Mouse (Mus musculus): ENCODE results near the gene Rps26. TPM values are rescaled to one million over a fixed set of nuclear protein-coding genes. Genes with fewer than 3 reads are reported as not detected.

Rps26 gene
- polyA plus RNA-seq (2012; rRNA removed), result 896 and 1,032 TPM in 2 replicates

GRCm38 (mm10) chr10:128626311-128627310 is at the start of gene Rps26:
TSS of gene Rps26 (minus strand) at chr10:128626747.
- TF ChIP-seq CTCF (IDR thresholded peaks at IDR 0.05; ENCODE audit: borderline replicate concordance, extremely low read depth, insufficient read depth, insufficient read length) (peak; percentile 12; the same call in 1 of the 2 replicates), POLR2A (IDR thresholded peaks at IDR 0.05; ENCODE audit: borderline replicate concordance, extremely low read depth, insufficient read depth, insufficient read length, poor library complexity, severe bottlenecking) (peak; percentile 66; the same call in 1 of the 2 replicates)
- peak; percentile 100 for DNase-seq (ENCODE audit: low read depth)

- peak; percentile 71 for DNase-seq (ENCODE audit: low read depth)
- TF ChIP-seq POLR2A (IDR thresholded peaks at IDR 0.05; ENCODE audit: borderline replicate concordance, extremely low read depth, insufficient read depth, insufficient read length, poor library complexity, severe bottlenecking) (no peak), CTCF (IDR thresholded peaks at IDR 0.05; ENCODE audit: borderline replicate concordance, extremely low read depth, insufficient read depth, insufficient read length) (peak; percentile 56; the same call in 1 of the 2 replicates)
Measured at GRCm38 (mm10) chr10:128674469-128675008, 48.0 kb upstream of the Rps26 start.

GRCm38 (mm10) chr10:128673763-128674468 is 47.4 kb upstream of the Rps26 start, which contains the start of gene Suox:
TSS of gene Suox (minus strand) at chr10:128674073.
- TF ChIP-seq CTCF (IDR thresholded peaks at IDR 0.05; ENCODE audit: borderline replicate concordance, extremely low read depth, insufficient read depth, insufficient read length), result no peak
- TF ChIP-seq POLR2A (IDR thresholded peaks at IDR 0.05; ENCODE audit: borderline replicate concordance, extremely low read depth, insufficient read depth, insufficient read length, poor library complexity, severe bottlenecking), result peak; percentile 41; the same call in 1 of the 2 replicates
- peak; percentile 93 for DNase-seq (ENCODE audit: low read depth)

GRCm38 (mm10) chr10:128671148-128671547 is 44.6 kb upstream of the Rps26 start:
- DNase-seq (ENCODE audit: low read depth), result no peak
- no peak for TF ChIP-seq CTCF (IDR thresholded peaks at IDR 0.05; ENCODE audit: borderline replicate concordance, extremely low read depth, insufficient read depth, insufficient read length)
- no peak for TF ChIP-seq POLR2A (IDR thresholded peaks at IDR 0.05; ENCODE audit: borderline replicate concordance, extremely low read depth, insufficient read depth, insufficient read length, poor library complexity, severe bottlenecking)

- TF ChIP-seq CTCF (IDR thresholded peaks at IDR 0.05; ENCODE audit: borderline replicate concordance, extremely low read depth, insufficient read depth, insufficient read length) (no peak), POLR2A (IDR thresholded peaks at IDR 0.05; ENCODE audit: borderline replicate concordance, extremely low read depth, insufficient read depth, insufficient read length, poor library complexity, severe bottlenecking) (no peak)
- peak; percentile 84 for DNase-seq (ENCODE audit: low read depth)
Measured at GRCm38 (mm10) chr10:128668790-128669672, 42.5 kb upstream of the Rps26 start.

GRCm38 (mm10) chr10:128665806-128666205 is 39.3 kb upstream of the Rps26 start:
- TF ChIP-seq CTCF (IDR thresholded peaks at IDR 0.05; ENCODE audit: borderline replicate concordance, extremely low read depth, insufficient read depth, insufficient read length), result no peak
- no peak for TF ChIP-seq POLR2A (IDR thresholded peaks at IDR 0.05; ENCODE audit: borderline replicate concordance, extremely low read depth, insufficient read depth, insufficient read length, poor library complexity, severe bottlenecking)

GRCm38 (mm10) chr10:128665307-128665706 is 38.8 kb upstream of the Rps26 start:
- TF ChIP-seq POLR2A (IDR thresholded peaks at IDR 0.05; ENCODE audit: borderline replicate concordance, extremely low read depth, insufficient read depth, insufficient read length, poor library complexity, severe bottlenecking), result no peak
- no peak for TF ChIP-seq CTCF (IDR thresholded peaks at IDR 0.05; ENCODE audit: borderline replicate concordance, extremely low read depth, insufficient read depth, insufficient read length)
- no peak for DNase-seq (ENCODE audit: low read depth)

More at GRCm38 (mm10) chr10:128665806-128666205, 39.3 kb upstream of the Rps26 start:
- no peak for DNase-seq (ENCODE audit: low read depth)

GRCm38 (mm10) chr10:128664808-128665207 is 38.3 kb upstream of the Rps26 start:
- no peak for TF ChIP-seq POLR2A (IDR thresholded peaks at IDR 0.05; ENCODE audit: borderline replicate concordance, extremely low read depth, insufficient read depth, insufficient read length, poor library complexity, severe bottlenecking)
- no peak for DNase-seq (ENCODE audit: low read depth)

- TF ChIP-seq CTCF (IDR thresholded peaks at IDR 0.05; ENCODE audit: borderline replicate concordance, extremely low read depth, insufficient read depth, insufficient read length) (no peak), POLR2A (IDR thresholded peaks at IDR 0.05; ENCODE audit: borderline replicate concordance, extremely low read depth, insufficient read depth, insufficient read length, poor library complexity, severe bottlenecking) (no peak)
- DNase-seq (ENCODE audit: low read depth), result no peak
Measured at GRCm38 (mm10) chr10:128663441-128664220, 37.1 kb upstream of the Rps26 start.
